Mouse (Mus musculus) E14TG2a.4 (cell line): ENCODE data around the gene Nfatc4.

ENCODE experiments used
- CTCF ChIP-seq: conservative IDR thresholded peaks from 2 replicates; pipeline ENCODE4 v1.5.1; 2014; ENCODE audit warnings: low read length
- POU5F1 ChIP-seq: IDR thresholded peaks from 2 replicates; pipeline ENCODE4 v1.6.1; 2014; ENCODE audit warnings: low read length, borderline replicate concordance

- no peak for TF ChIP-seq CTCF
- no peak for TF ChIP-seq POU5F1
Measured at GRCm38 (mm10) chr14:55834808-55835533, 12.0 kb downstream of the Nfatc4 start.
